Mouse (Mus musculus) adrenal gland, postnatal 14 days (tissue): ENCODE results near the gene Usp2. TPM values are rescaled to one million over a fixed set of nuclear protein-coding genes. Genes with fewer than 3 reads are reported as not detected.

Source experiments
- DNase-seq: peaks from one replicate; pipeline ENCODE4 v3.0.0; 2021; ENCODE audit warnings: mixed read lengths
- total RNA-seq: library from RNA; stranded (reverse); gene quantifications from 2 replicates; pipeline ENCODE4 v1.2.3, GENCODE M21; 2021

Usp2 gene
- total RNA-seq, 1 experiment from 2014 or later, result 49.5 TPM

DNA sequence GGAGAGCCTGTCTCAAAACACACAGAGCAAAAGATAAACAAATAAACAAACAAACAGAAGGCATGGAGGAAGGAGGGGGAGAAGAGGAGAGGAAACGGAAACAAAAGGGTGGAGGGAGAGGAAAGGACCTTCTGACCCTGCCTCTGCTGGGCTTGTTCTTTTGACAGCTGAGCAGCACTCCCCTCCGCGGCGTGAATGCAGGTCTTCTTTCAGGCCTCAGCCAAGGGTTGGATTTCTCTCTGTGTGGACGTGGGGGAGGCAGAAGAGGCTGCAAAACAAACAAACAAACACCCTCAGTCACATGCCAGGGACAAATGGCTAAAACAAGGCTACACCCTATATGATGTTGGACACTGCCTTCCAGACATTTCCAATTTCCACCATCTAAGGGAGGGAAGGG is 58.2 kb downstream of the Usp2 start:
- DNase-seq, result no peak

GRCm38 (mm10) chr9:44125546-44126428 is 59.0 kb downstream of the Usp2 start:
- DNase-seq, result peak; percentile 92

DNA sequence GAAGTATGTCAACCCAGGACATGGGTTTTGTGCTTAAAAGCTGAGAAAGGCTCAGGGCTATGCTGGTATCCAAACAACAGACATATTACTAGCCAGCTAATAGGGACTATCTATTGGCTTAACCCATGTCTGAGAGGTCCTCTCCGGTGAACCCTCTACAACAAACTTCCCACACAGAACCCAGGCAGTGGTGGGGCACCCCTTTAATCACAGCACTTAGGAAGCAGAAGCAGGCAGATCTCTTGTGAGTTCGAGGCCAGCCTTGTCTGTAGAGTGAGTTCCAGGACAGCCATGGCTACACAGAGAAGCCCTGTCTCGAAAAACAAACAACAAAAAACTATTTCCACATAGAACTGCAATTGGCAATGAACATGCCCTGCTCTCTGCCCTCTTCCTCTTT is 59.9 kb downstream of the Usp2 start:
- no peak for DNase-seq

- peak; percentile 58 for DNase-seq
Observed at GRCm38 (mm10) chr9:44127351-44127801, 60.6 kb downstream of the Usp2 start.

DNA sequence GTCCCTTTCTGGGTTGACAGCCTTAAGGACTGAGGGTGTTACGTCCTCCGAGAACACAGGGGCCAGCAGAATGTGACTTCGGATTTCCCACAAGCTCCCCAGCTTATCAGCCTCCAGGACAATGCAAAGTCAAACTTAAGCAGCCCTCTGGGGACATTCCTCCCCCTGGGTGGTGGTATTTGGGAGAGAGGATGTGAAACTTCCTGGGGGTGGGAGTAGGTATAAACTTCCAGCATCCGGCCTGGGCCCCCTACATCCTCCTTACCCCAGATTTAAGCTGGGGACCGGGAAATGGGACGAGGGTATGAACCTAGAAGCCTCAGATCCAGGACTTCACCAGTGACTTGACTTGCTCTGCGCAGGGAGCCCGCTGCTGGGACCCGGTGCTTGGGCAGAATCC is 62.8 kb downstream of the Usp2 start:
- DNase-seq, result peak; percentile 40

GRCm38 (mm10) chr9:44130034-44130433 is 63.2 kb downstream of the Usp2 start:
- peak; percentile 84 for DNase-seq

- DNase-seq, result peak; percentile 63
Observed at GRCm38 (mm10) chr9:44130581-44131275, 63.9 kb downstream of the Usp2 start.

- no peak for DNase-seq
Observed at GRCm38 (mm10) chr9:44131276-44131590, 64.4 kb downstream of the Usp2 start.

- DNase-seq, result no peak
Observed at GRCm38 (mm10) chr9:44132200-44132599, 65.4 kb downstream of the Usp2 start.

- no peak for DNase-seq
Observed at GRCm38 (mm10) chr9:44133287-44133686, 66.5 kb downstream of the Usp2 start.

- DNase-seq, result peak; percentile 86
Observed at GRCm38 (mm10) chr9:44134101-44134850, 67.5 kb downstream of the Usp2 start, which contains the start of gene Mcam. Gene Mcam, plus strand, starts transcription at chr9:44134469.

GRCm38 (mm10) chr9:44134851-44135730 is 68.3 kb downstream of the Usp2 start:
- DNase-seq, result peak; percentile 83

DNA sequence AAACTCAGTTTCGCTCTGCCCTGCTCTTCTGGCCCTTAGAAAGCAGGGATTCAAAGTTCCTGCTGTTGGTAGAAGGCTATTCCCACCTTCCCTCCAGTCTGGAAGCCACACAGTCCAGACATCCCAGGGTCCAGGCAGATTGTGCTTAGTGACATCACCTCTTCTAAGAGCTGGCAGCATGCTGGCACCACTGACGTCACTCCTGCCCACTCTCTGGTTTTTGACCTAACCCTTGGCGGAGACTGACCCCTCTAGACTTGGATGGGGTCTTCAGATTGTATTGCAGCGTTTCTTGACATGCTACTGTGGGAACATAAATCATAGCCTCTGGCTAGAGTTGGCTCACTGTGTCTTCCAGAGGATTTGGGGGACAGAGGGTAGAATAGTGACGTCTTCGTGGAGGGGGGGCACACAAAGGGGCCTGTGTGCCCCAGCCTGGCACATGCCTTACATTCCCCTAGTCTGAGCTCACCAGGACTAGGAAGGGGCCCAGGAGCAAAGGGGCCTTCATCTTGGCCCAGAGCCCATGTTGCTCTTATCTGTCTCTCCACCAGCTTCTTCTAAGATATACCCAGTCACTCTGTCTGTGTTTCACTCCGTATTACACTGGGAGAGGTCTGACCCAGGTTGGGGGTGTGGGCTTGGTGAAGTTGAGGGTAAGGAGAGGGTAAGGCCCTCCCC is 69.0 kb downstream of the Usp2 start:
- no peak for DNase-seq

GRCm38 (mm10) chr9:44137846-44138245 is 71.0 kb downstream of the Usp2 start:
- DNase-seq, result no peak

GRCm38 (mm10) chr9:44141951-44142350 is 75.1 kb downstream of the Usp2 start:
- no peak for DNase-seq

DNA sequence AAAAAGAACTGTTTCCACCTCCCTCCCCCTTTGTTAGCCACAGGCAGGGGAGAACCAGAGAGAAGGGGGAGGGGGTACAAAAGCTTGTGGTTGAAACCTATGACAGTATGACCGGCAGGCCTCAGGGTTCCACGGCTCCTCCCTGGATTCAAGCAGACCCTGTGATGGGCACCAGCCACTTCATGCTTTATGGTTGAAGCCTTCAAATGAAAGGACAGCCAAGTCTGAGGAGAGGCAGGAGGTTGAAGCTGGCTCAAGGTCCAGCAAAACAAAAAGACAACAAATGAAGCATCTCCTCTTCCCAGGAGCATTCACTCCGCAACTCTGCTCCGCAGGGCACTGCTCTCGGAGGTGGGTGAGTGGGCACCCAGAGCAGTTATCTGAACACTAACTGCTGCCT is 76.6 kb downstream of the Usp2 start:
- no peak for DNase-seq

DNA sequence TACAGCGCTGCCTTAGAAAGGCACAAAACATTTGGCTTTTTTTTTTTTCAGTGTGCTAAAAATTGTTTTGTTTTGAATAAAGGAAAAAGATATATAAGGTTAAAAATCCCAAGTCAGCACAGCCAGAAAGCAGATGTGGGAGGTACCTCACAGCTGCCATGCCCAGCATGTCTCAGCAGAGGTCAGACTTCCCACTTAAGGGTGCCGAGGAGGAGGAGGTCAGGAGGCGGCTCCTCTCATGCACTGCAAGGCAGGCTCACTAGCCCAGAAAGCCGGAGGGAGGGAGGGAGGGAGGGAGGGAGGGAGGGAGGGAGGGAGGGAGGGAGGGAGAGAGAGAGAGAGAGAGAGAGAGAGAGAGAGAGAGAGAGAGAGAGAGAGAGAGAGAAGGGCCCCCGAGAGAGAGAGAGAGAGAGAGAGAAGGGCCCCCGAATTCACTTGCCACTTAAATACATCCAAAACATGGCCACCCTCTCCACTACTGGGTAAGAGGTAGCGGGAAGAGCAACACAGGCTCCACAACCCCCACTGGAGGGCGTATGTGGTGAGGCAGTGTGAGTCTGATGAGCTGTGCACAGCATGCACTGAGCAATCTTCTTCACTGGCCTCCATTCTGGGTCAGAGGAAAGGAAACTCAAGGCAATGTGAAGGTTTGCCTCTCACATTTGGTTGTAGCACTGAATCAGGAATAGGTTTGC is 77.3 kb downstream of the Usp2 start:
- peak; percentile 64 for DNase-seq

- no peak for DNase-seq
Observed at GRCm38 (mm10) chr9:44144718-44145060, 77.9 kb downstream of the Usp2 start.
